Mouse (Mus musculus) midbrain, embryonic 14.5 days (tissue): Measurements from ENCODE around the gene Borcs7. TPM values are rescaled to one million over a fixed set of nuclear protein-coding genes. Genes with fewer than 3 reads are reported as not detected.

Experiments
- ATAC-seq: fragments of 200-750 bp; cut with Nextera tagmentation; 2 replicates; pipeline ENCODE4 v1.8.0; 2017; ENCODE audit warnings: moderate number of reproducible peaks, moderate library complexity; ENCODE audit not compliant: low FRiP score, low TSS enrichment
- DNase-seq: peaks from one replicate; pipeline ENCODE4 v3.0.0-alpha.2; 2015
- H3K27ac ChIP-seq: fragments of 300-500 bp; sonication (generic); replicated peaks from 2 replicates; pipeline ENCODE4 v1.5.1; 2014; ENCODE audit warnings: mild to moderate bottlenecking, low read depth, low read length, moderate library complexity
- H3K27me3 ChIP-seq: fragments of 300-500 bp; sonication (generic); 2 replicates; pipeline ENCODE4 v1.6.1; 2014; ENCODE audit warnings: low read length, control low read depth, mixed read lengths; ENCODE audit not compliant: control insufficient read depth, insufficient read depth
- H3K36me3 ChIP-seq: fragments of 300-500 bp; sonication (generic); 2 replicates; pipeline ENCODE4 v1.6.1; 2014; ENCODE audit warnings: low read length, control low read depth; ENCODE audit not compliant: control insufficient read depth, insufficient read depth
- H3K4me1 ChIP-seq: fragments of 300-500 bp; sonication (generic); 2 replicates; pipeline ENCODE4 v1.6.1; 2014; ENCODE audit warnings: mild to moderate bottlenecking, antibody characterized with exemption, low read length, control low read depth; ENCODE audit not compliant: control insufficient read depth, insufficient read depth
- H3K4me2 ChIP-seq: fragments of 300-500 bp; sonication (generic); 2 replicates; pipeline ENCODE4 v1.6.1; 2014; ENCODE audit warnings: mild to moderate bottlenecking, low read length, moderate library complexity
- H3K4me3 ChIP-seq: fragments of 300-500 bp; sonication (generic); replicated peaks from 2 replicates; pipeline ENCODE4 v1.5.1; 2014; ENCODE audit warnings: low read depth, low read length
- H3K9ac ChIP-seq: fragments of 300-500 bp; sonication (generic); replicated peaks from 2 replicates; pipeline ENCODE4 v1.6.1; 2014; ENCODE audit warnings: mild to moderate bottlenecking, low read length, moderate library complexity
- H3K9me3 ChIP-seq: fragments of 300-500 bp; sonication (generic); 2 replicates; pipeline ENCODE4 v1.6.1; 2016; ENCODE audit warnings: low read length, control low read depth, mixed read lengths; ENCODE audit not compliant: control insufficient read depth
- WGBS: fragments of 180-500 bp; shearing (Covaris S2); extraction: QIAGEN DNeasy Blood & Tissue Kit; methylation state at CpG from one replicate; pipeline ENCODE4 v1.1.7; 2014; 5-methylcytosine and 5-hydroxymethylcytosine counted together
- polyA plus RNA-seq: library from polyadenylated mRNA; unstranded; fragments of >200 nt; fragmentation: Nextera tagmentation; extraction: Ambion mirVana; gene quantifications from 2 replicates; pipeline ENCODE4 v1.2.1, GENCODE M21; 2014

Borcs7 gene
- polyA plus RNA-seq, 1 experiment from 2014 or later: 21.6 TPM

GRCm38 (mm10) chr19:46658851-46659250 is 30.9 kb upstream of the Borcs7 start:
- no peak for DNase-seq
- no peaks in the 10 kb centered on the region for H3K27me3 ChIP-seq
- H3K4me2 ChIP-seq: no peak overlapping the region
- no peaks in the 10 kb centered on the region for H3K4me1 ChIP-seq
- peaks cover 34% of the 10 kb centered on the region for H3K36me3 ChIP-seq
- H3K27ac ChIP-seq: no peak overlapping the region
- H3K9ac ChIP-seq: no peak overlapping the region
- no peak overlapping the region for H3K4me3 ChIP-seq
- ATAC-seq: no peak
- H3K9me3 ChIP-seq: no peaks in the 10 kb centered on the region
- 90% methylated on average over 9 of the region's 9 CpGs for WGBS

GRCm38 (mm10) chr19:46661511-46661910 is 28.2 kb upstream of the Borcs7 start:
- WGBS: 71% methylated on average over 4 of the region's 4 CpGs
- H3K4me3 ChIP-seq: no peak overlapping the region
- DNase-seq: no peak
- no peak for ATAC-seq
- no peak overlapping the region for H3K27ac ChIP-seq
- H3K9ac ChIP-seq: no peak overlapping the region
- peaks cover 7% of the 10 kb centered on the region for H3K36me3 ChIP-seq
- peaks cover 8% of the 10 kb centered on the region; the same call in 1 of the 2 replicates for H3K4me1 ChIP-seq
- no peaks in the 10 kb centered on the region for H3K9me3 ChIP-seq
- no peaks in the 10 kb centered on the region for H3K27me3 ChIP-seq
- H3K4me2 ChIP-seq: no peak overlapping the region

GRCm38 (mm10) chr19:46662214-46662613 is 27.5 kb upstream of the Borcs7 start:
- Histone ChIP-seq H3K36me3 (0 out of 2 replicates have a peak, but pooled peaks cover 2% of the 10 kb centered on the region), H3K4me1 (peaks cover 8% of the 10 kb centered on the region; the same call in 1 of the 2 replicates), H3K27me3 (no peaks in the 10 kb centered on the region), H3K9ac (no peak overlapping the region), H3K4me2 (no peak overlapping the region), H3K9me3 (no peaks in the 10 kb centered on the region), H3K27ac (no peak overlapping the region), H3K4me3 (no peak overlapping the region)
- no peak for ATAC-seq
- 92% methylated on average over 8 of the region's 8 CpGs for WGBS
- DNase-seq: no peak

- Histone ChIP-seq H3K36me3 (0 out of 2 replicates have a peak, but pooled peaks cover 2% of the 10 kb centered on the region), H3K9ac (no peak overlapping the region)
These were observed 26.9 kb upstream of the Borcs7 start for GRCm38 (mm10) chr19:46662784-46663183.

GRCm38 (mm10) chr19:46665474-46665873 is 24.2 kb upstream of the Borcs7 start:
- no peaks in the 10 kb centered on the region for H3K9me3 ChIP-seq
- DNase-seq: peak; percentile 59
- H3K27me3 ChIP-seq: no peaks in the 10 kb centered on the region
- H3K4me2 ChIP-seq: no peak overlapping the region
- 44% methylated on average over 7 of the region's 7 CpGs for WGBS
- H3K9ac ChIP-seq: no peak overlapping the region
- ATAC-seq: no peak
- peaks cover 8% of the 10 kb centered on the region; the same call in 1 of the 2 replicates for H3K4me1 ChIP-seq
- H3K4me3 ChIP-seq: no peak overlapping the region
- no peak overlapping the region for H3K27ac ChIP-seq
- no peaks in the 10 kb centered on the region for H3K36me3 ChIP-seq

More at GRCm38 (mm10) chr19:46662784-46663183, 26.9 kb upstream of the Borcs7 start:
- Histone ChIP-seq H3K4me2 (no peak overlapping the region), H3K4me3 (no peak overlapping the region), H3K4me1 (peaks cover 8% of the 10 kb centered on the region; the same call in 1 of the 2 replicates), H3K27ac (no peak overlapping the region), H3K9me3 (no peaks in the 10 kb centered on the region), H3K27me3 (no peaks in the 10 kb centered on the region)
- ATAC-seq: no peak
- WGBS: 87% methylated on average over 6 of the region's 6 CpGs
- no peak for DNase-seq

GRCm38 (mm10) chr19:46667300-46667699 is 22.4 kb upstream of the Borcs7 start:
- WGBS: 66% methylated on average over 11 of the region's 11 CpGs
- Histone ChIP-seq H3K36me3 (no peaks in the 10 kb centered on the region), H3K4me3 (no peak overlapping the region), H3K9me3 (no peaks in the 10 kb centered on the region), H3K27ac (no peak overlapping the region), H3K9ac (no peak overlapping the region), H3K4me2 (no peak overlapping the region), H3K27me3 (no peaks in the 10 kb centered on the region), H3K4me1 (peaks cover 8% of the 10 kb centered on the region; the same call in 1 of the 2 replicates)
- no peak for DNase-seq
- no peak for ATAC-seq

- H3K4me1 ChIP-seq: peaks cover 8% of the 10 kb centered on the region; the same call in 1 of the 2 replicates
- no peak overlapping the region for H3K27ac ChIP-seq
- no peak overlapping the region for H3K9ac ChIP-seq
- 89% methylated on average over 10 of the region's 10 CpGs for WGBS
- no peak overlapping the region for H3K4me2 ChIP-seq
- no peaks in the 10 kb centered on the region for H3K27me3 ChIP-seq
- H3K36me3 ChIP-seq: no peaks in the 10 kb centered on the region
- no peak for DNase-seq
- no peak for ATAC-seq
- H3K4me3 ChIP-seq: no peak overlapping the region
- no peaks in the 10 kb centered on the region for H3K9me3 ChIP-seq
These were observed 21.4 kb upstream of the Borcs7 start for GRCm38 (mm10) chr19:46668263-46668662.

GRCm38 (mm10) chr19:46669802-46670201 is 19.9 kb upstream of the Borcs7 start:
- H3K36me3 ChIP-seq: no peaks in the 10 kb centered on the region
- no peak overlapping the region for H3K27ac ChIP-seq
- DNase-seq: no peak
- no peak overlapping the region for H3K4me3 ChIP-seq
- peaks cover 8% of the 10 kb centered on the region; the same call in 1 of the 2 replicates for H3K4me1 ChIP-seq
- ATAC-seq: no peak
- H3K4me2 ChIP-seq: no peak overlapping the region
- H3K27me3 ChIP-seq: no peaks in the 10 kb centered on the region
- 86% methylated on average over 5 of the region's 5 CpGs for WGBS
- no peaks in the 10 kb centered on the region for H3K9me3 ChIP-seq
- no peak overlapping the region for H3K9ac ChIP-seq

GRCm38 (mm10) chr19:46670691-46671090 is 19.0 kb upstream of the Borcs7 start:
- ATAC-seq: 0 out of 2 replicates have a peak, but pooled peaks have one; percentile 40
- no peak overlapping the region for H3K27ac ChIP-seq

More at GRCm38 (mm10) chr19:46670691-46671090, 19.0 kb upstream of the Borcs7 start:
- Histone ChIP-seq H3K4me3 (no peak overlapping the region), H3K4me2 (no peak overlapping the region), H3K4me1 (no peaks in the 10 kb centered on the region), H3K36me3 (no peaks in the 10 kb centered on the region), H3K9me3 (no peaks in the 10 kb centered on the region), H3K9ac (no peak overlapping the region), H3K27me3 (no peaks in the 10 kb centered on the region)
- 29% methylated on average over 13 of the region's 13 CpGs for WGBS
- DNase-seq: peak; percentile 85
